Mouse (Mus musculus) forebrain, embryonic 14.5 days (tissue): Measurements from ENCODE around the gene Mfap4. TPM values are rescaled to one million over a fixed set of nuclear protein-coding genes. Genes with fewer than 3 reads are reported as not detected.

Experiments used
- ATAC-seq: fragments of 200-750 bp; cut with Nextera tagmentation; 2 replicates; pipeline ENCODE4 v1.8.0; 2017; ENCODE audit warnings: mild to moderate bottlenecking, moderate library complexity
- DNase-seq: peaks from one replicate; pipeline ENCODE4 v3.0.0-alpha.2; 2015; ENCODE audit warnings: low spot score
- H3K27ac ChIP-seq: fragments of 300-500 bp; sonication (generic); 2 replicates; pipeline ENCODE4 v1.5.1; 2014; ENCODE audit warnings: low read depth, mild to moderate bottlenecking, control low read depth, low read length, moderate library complexity
- H3K27me3 ChIP-seq: fragments of 300-500 bp; sonication (generic); replicated peaks from 2 replicates; pipeline ENCODE4 v1.6.1; 2014; ENCODE audit warnings: low read length, control low read depth, mixed read lengths; ENCODE audit not compliant: control insufficient read depth, insufficient read depth
- H3K36me3 ChIP-seq: fragments of 300-500 bp; sonication (generic); 2 replicates; pipeline ENCODE4 v1.6.1; 2014; ENCODE audit warnings: low read length, control low read depth; ENCODE audit not compliant: control insufficient read depth, insufficient read depth
- H3K4me1 ChIP-seq: fragments of 300-500 bp; sonication (generic); 2 replicates; pipeline ENCODE4 v1.6.1; 2014; ENCODE audit warnings: antibody characterized with exemption, low read length, control low read depth; ENCODE audit not compliant: control insufficient read depth, insufficient read depth
- H3K4me2 ChIP-seq: fragments of 300-500 bp; sonication (generic); 2 replicates; pipeline ENCODE4 v1.6.1; 2014; ENCODE audit warnings: mild to moderate bottlenecking, control low read depth, low read length
- H3K4me3 ChIP-seq: fragments of 300-500 bp; sonication (generic); 2 replicates; pipeline ENCODE4 v1.5.1; 2014; ENCODE audit warnings: low read depth, low read length, control low read depth
- H3K9ac ChIP-seq: fragments of 300-500 bp; sonication (generic); 2 replicates; pipeline ENCODE4 v1.6.1; 2014; ENCODE audit warnings: mild to moderate bottlenecking, low read length, control low read depth, moderate library complexity
- H3K9me3 ChIP-seq: fragments of 300-500 bp; sonication (generic); replicated peaks from 2 replicates; pipeline ENCODE4 v1.6.1; 2016; ENCODE audit warnings: low read length, control low read depth, mixed read lengths; ENCODE audit not compliant: control insufficient read depth
- WGBS: fragments of 180-500 bp; shearing (Covaris S2); extraction: QIAGEN DNeasy Blood & Tissue Kit; methylation state at CpG from one replicate; pipeline ENCODE4 v1.1.7; 2014; 5-methylcytosine and 5-hydroxymethylcytosine counted together
- polyA plus RNA-seq: library from polyadenylated mRNA; unstranded; fragments of >200 nt; fragmentation: Nextera tagmentation; extraction: Ambion mirVana; gene quantifications from 2 replicates; pipeline ENCODE4 v1.2.1, GENCODE M21; 2014

Gene Mfap4
- polyA plus RNA-seq, 1 experiment from 2014 or later = 65.7 TPM

- H3K27ac ChIP-seq = no peak overlapping the region
- no peaks in the 10 kb centered on the region for H3K4me1 ChIP-seq
- H3K4me2 ChIP-seq = no peak overlapping the region
- H3K36me3 ChIP-seq = peaks cover 57% of the 10 kb centered on the region
- DNase-seq = no peak
- H3K27me3 ChIP-seq = no peaks in the 10 kb centered on the region
- 96% methylated on average over 3 of the region's 3 CpGs for WGBS
- H3K4me3 ChIP-seq = no peak overlapping the region
- ATAC-seq = no peak
- no peaks in the 10 kb centered on the region for H3K9me3 ChIP-seq
- H3K9ac ChIP-seq = no peak overlapping the region
These were observed 34.4 kb downstream of the Mfap4 start for GRCm38 (mm10) chr11:61519484-61520107.

DNA sequence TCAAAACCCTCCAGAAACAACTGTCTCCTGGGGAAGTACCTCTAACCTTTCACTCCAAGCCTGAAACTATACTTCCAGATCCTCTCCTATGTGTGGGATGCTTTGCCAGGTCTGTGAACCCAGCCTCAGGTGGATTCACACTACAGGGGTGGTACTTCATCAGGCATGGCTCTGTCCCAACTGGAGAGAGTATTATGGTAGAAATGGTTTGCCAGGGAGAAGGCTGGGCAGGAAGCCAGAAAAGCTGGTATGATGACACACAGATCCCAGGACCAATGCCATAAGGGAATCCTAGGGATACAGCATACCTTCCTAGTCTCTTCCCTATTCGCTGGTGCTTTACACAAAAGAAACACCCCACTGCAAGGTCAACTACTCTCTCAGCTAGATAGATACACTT, 41.6 kb downstream of the Mfap4 start:
- ATAC-seq (no peak), DNase-seq (peak; percentile 58)
- H3K4me3 ChIP-seq = no peak overlapping the region
- 83% methylated on average over 1 of the region's 1 CpGs for WGBS
- no peaks in the 10 kb centered on the region; the same call in 1 of the 2 replicates for H3K4me1 ChIP-seq
- H3K9ac ChIP-seq = no peak overlapping the region
- peaks cover 12% of the 10 kb centered on the region for H3K36me3 ChIP-seq
- H3K27ac ChIP-seq = no peak overlapping the region
- H3K9me3 ChIP-seq = no peaks in the 10 kb centered on the region
- no peaks in the 10 kb centered on the region for H3K27me3 ChIP-seq
- no peak overlapping the region for H3K4me2 ChIP-seq

- DNase-seq = peak; percentile 23
- Histone ChIP-seq H3K27ac (peak overlapping the region; percentile 44; the same call in 1 of the 2 replicates), H3K4me1 (no peaks in the 10 kb centered on the region; the same call in 1 of the 2 replicates), H3K27me3 (no peaks in the 10 kb centered on the region), H3K4me3 (no peak overlapping the region), H3K9me3 (no peaks in the 10 kb centered on the region), H3K4me2 (no peak overlapping the region), H3K9ac (no peak overlapping the region), H3K36me3 (peaks cover 11% of the 10 kb centered on the region; the same call in 1 of the 2 replicates)
- peak; percentile 32; the same call in 1 of the 2 replicates for ATAC-seq
- WGBS = 58% methylated on average over 4 of the region's 4 CpGs
These were observed 44.1 kb downstream of the Mfap4 start for GRCm38 (mm10) chr11:61529268-61529713.

DNA sequence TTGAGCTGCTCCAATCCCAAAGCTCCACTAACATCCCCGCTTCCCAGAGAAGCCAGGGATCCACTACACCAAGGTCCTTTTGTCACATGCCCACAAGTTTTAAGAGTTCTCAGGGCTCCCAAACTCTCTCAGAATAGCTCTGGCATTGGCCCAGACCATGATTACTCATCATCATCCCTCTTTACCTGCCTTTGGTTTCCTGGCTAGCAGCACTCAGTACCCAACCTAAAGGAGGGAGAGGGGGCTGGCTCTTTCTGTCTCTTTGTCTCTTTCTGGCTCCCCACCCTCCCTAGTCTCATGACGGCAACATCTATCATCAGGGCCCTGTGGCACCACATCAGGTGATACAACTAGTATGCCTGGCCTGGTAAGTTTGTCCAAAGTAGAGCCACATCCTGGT, 47.6 kb downstream of the Mfap4 start:
- no peak overlapping the region for H3K4me2 ChIP-seq
- no peak for DNase-seq
- peaks cover 14% of the 10 kb centered on the region; the same call in 1 of the 2 replicates for H3K36me3 ChIP-seq
- no peak overlapping the region for H3K27ac ChIP-seq
- H3K4me3 ChIP-seq = no peak overlapping the region
- no peak for ATAC-seq
- H3K27me3 ChIP-seq = no peaks in the 10 kb centered on the region
- H3K9ac ChIP-seq = no peak overlapping the region
- WGBS = 95% methylated on average over 2 of the region's 2 CpGs
- no peaks in the 10 kb centered on the region; the same call in 1 of the 2 replicates for H3K4me1 ChIP-seq
- no peaks in the 10 kb centered on the region for H3K9me3 ChIP-seq

DNA sequence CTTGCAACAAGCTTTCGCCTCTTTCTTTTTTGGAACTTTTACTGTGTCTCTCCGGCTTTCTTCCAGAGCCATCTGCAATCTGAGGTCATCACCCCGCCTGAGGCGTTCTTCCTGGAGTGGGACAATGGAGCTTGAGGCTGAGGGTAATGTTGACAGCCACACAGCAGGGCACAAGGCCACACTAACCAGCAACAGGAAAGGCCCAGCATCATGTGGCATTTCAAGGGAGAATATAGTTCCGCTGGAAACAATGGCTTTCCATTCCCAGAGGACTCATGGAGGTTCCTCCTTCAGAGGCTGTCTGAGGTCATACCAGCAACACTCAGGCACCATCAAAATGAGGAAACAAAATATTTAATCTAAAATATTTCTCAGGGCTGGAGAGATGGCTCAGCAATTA, 48.3 kb downstream of the Mfap4 start:
- no peaks in the 10 kb centered on the region for H3K27me3 ChIP-seq
- WGBS = 87% methylated on average over 5 of the region's 5 CpGs
- no peak overlapping the region for H3K9ac ChIP-seq
- H3K4me2 ChIP-seq = no peak overlapping the region
- H3K4me1 ChIP-seq = no peaks in the 10 kb centered on the region; the same call in 1 of the 2 replicates
- no peaks in the 10 kb centered on the region for H3K9me3 ChIP-seq
- peaks cover 14% of the 10 kb centered on the region; the same call in 1 of the 2 replicates for H3K36me3 ChIP-seq
- ATAC-seq (no peak), DNase-seq (no peak)
- no peak overlapping the region for H3K27ac ChIP-seq
- H3K4me3 ChIP-seq = no peak overlapping the region

DNA sequence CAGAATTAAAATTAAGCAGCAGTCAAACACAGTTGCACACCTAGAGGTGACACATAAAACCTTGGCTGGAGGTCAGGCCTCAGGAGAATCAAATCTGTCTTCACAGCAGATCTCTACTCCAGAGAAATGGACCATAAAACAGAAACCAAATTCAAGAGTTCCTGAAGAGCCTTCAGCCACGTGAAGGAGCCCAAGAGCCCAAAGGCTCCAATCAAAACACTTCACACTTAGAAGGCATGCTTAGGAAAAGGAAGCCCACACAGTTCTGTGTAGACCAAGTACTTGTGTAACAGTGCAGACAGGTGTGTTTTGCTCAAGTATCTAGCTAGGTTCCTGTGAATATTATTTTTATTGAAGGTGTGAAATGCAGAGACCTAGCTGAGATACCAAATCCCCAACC, 50.3 kb downstream of the Mfap4 start:
- Histone ChIP-seq H3K4me2 (no peak overlapping the region), H3K4me1 (no peaks in the 10 kb centered on the region), H3K27ac (no peak overlapping the region), H3K36me3 (peaks cover 24% of the 10 kb centered on the region), H3K9me3 (no peaks in the 10 kb centered on the region), H3K27me3 (no peaks in the 10 kb centered on the region), H3K4me3 (no peak overlapping the region), H3K9ac (no peak overlapping the region)
- no peak for ATAC-seq
- no peak for DNase-seq
- 77% methylated on average over 1 of the region's 1 CpGs for WGBS

- Histone ChIP-seq H3K27ac (no peak overlapping the region), H3K36me3 (peaks cover 27% of the 10 kb centered on the region), H3K9me3 (no peaks in the 10 kb centered on the region), H3K4me2 (no peak overlapping the region), H3K4me1 (no peaks in the 10 kb centered on the region), H3K4me3 (no peak overlapping the region), H3K9ac (no peak overlapping the region), H3K27me3 (no peaks in the 10 kb centered on the region)
- WGBS = 80% methylated on average over 3 of the region's 3 CpGs
- ATAC-seq (no peak), DNase-seq (no peak)
These were observed 51.7 kb downstream of the Mfap4 start for GRCm38 (mm10) chr11:61536952-61537351.

DNA sequence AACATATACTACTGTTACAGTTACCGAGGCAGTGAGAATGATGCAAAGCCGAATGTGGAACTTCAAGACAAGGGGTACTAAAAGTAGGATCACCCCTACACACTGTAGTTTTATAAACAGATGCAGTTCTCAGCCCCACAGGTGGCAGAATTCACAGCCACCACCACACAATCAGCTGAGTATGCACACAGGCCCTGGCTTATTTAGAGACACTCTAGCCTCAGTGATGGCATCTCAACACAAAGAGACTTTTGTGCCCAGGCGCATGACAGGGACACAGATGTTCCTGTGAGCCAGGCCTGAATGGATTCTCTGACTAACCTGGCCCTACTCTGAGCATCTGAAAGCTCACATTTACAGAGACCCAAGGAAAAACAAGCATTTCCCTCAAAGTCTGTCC, 52.1 kb downstream of the Mfap4 start:
- DNase-seq (no peak), ATAC-seq (no peak)
- H3K4me1 ChIP-seq = no peaks in the 10 kb centered on the region
- no peaks in the 10 kb centered on the region for H3K9me3 ChIP-seq
- no peak overlapping the region for H3K4me2 ChIP-seq
- H3K27me3 ChIP-seq = no peaks in the 10 kb centered on the region
- no peak overlapping the region for H3K4me3 ChIP-seq
- H3K36me3 ChIP-seq = peaks cover 27% of the 10 kb centered on the region
- no peak overlapping the region for H3K9ac ChIP-seq
- 90% methylated on average over 3 of the region's 3 CpGs for WGBS
- H3K27ac ChIP-seq = no peak overlapping the region
